8 mouse cellular contexts compared by ENCODE assay signal in genomic region chr4:84637641-84638040, GRCm38 (mm10). TPM values are rescaled to one million over a fixed set of nuclear protein-coding genes. Genes with fewer than 3 reads are reported as not detected.
DNase-seq lines count a peak whose midpoint lies in the region; ATAC-seq and TF ChIP-seq lines count a peak whose summit lies in the region.

No protein-coding gene starts in this region.

- H3K9me3 ChIP-seq in heart, embryonic 11.5 days (replicated peaks; ENCODE audit: control insufficient read depth, low read length), result no peaks in the 10 kb centered on the region
- no peaks in the 10 kb centered on the region for H3K9me3 ChIP-seq in kidney, postnatal 0 days (replicated peaks; ENCODE audit: low read length)
- H3K9me3 ChIP-seq in midbrain, embryonic 10.5 days (replicated peaks), result no peaks in the 10 kb centered on the region

- H3K4me3 ChIP-seq in heart, embryonic 11.5 days (ENCODE audit: low read depth, low read length), result peak overlapping the region; percentile 11
- H3K4me3 ChIP-seq in kidney, postnatal 0 days (replicated peaks; ENCODE audit: low read depth, low read length), result no peak overlapping the region; the same call in 1 of the 2 replicates
- H3K4me3 ChIP-seq in midbrain, embryonic 10.5 days, result peak overlapping the region; percentile 41

- H3K9ac ChIP-seq in heart, embryonic 11.5 days (ENCODE audit: low read depth, low read length), result peak overlapping the region; percentile 4; the same call in 1 of the 2 replicates
- H3K9ac ChIP-seq in kidney, postnatal 0 days (ENCODE audit: low read depth, low read length), result no peak overlapping the region

- H3K4me2 ChIP-seq in heart, embryonic 11.5 days, result peak overlapping the region; percentile 60
- peak overlapping the region; percentile 40 for H3K4me2 ChIP-seq in kidney, postnatal 0 days (ENCODE audit: low read length)

- no peak; the same call in 1 of the 2 replicates for TF ChIP-seq CTCF in kidney, postnatal 0 days (IDR thresholded peaks at IDR 0.05; ENCODE audit: low read depth)

- peak overlapping the region; percentile 54 for H3K27ac ChIP-seq in heart, embryonic 11.5 days (ENCODE audit: low read depth, low read length)
- H3K27ac ChIP-seq in kidney, postnatal 0 days, result peak overlapping the region; percentile 61
- H3K27ac ChIP-seq in midbrain, embryonic 10.5 days (replicated peaks), result peak overlapping the region; percentile 64

- peaks cover 5% of the 10 kb centered on the region for H3K4me1 ChIP-seq in heart, embryonic 11.5 days (ENCODE audit: control insufficient read depth, insufficient read depth, low read length)
- peaks cover 7% of the 10 kb centered on the region for H3K4me1 ChIP-seq in kidney, postnatal 0 days (replicated peaks; ENCODE audit: insufficient read depth, low read length)
- peaks cover 52% of the 10 kb centered on the region for H3K4me1 ChIP-seq in midbrain, embryonic 10.5 days

- no peak for DNase-seq in heart, adult 8-10 months (ENCODE audit: low spot score)
- peak; percentile 13 for DNase-seq in gastrocnemius, postnatal 25 days
- peak; percentile 88 for DNase-seq in kidney, postnatal 0 days (ENCODE audit: low spot score)
- DNase-seq in midbrain, embryonic 10.5 days (ENCODE audit: low spot score), result peak; percentile 80
- DNase-seq in right cerebral cortex, adult 18-20 months, result no peak
- DNase-seq in thymus, postnatal 25 days, result no peak

- ATAC-seq in heart, embryonic 11.5 days (replicated peaks; ENCODE audit: insufficient number of reproducible peaks, low FRiP score, low TSS enrichment), result 0 out of 2 replicates have a peak, but pooled peaks have one; percentile 35
- peak; percentile 91 for ATAC-seq in kidney, postnatal 0 days (replicated peaks; ENCODE audit: low FRiP score, low read depth)
- ATAC-seq in megakaryocyte, adult 5-6 weeks (ENCODE audit: poor library complexity, severe bottlenecking), result no peak

- no peaks in the 10 kb centered on the region for H3K36me3 ChIP-seq in heart, embryonic 11.5 days (ENCODE audit: control insufficient read depth, insufficient read depth, low read length)
- no peaks in the 10 kb centered on the region for H3K36me3 ChIP-seq in kidney, postnatal 0 days (ENCODE audit: insufficient read depth, low read length)
- no peaks in the 10 kb centered on the region for H3K36me3 ChIP-seq in midbrain, embryonic 10.5 days

- under 1% methylated on average over 10 of the region's 10 CpGs for WGBS in heart, embryonic 11.5 days (ENCODE audit: insufficient replicate concordance)
- 4% methylated on average over 10 of the region's 10 CpGs for WGBS in kidney, postnatal 0 days
- under 1% methylated on average over 10 of the region's 10 CpGs for WGBS in midbrain, embryonic 10.5 days

- H3K27me3 ChIP-seq in heart, embryonic 11.5 days (ENCODE audit: control insufficient read depth, insufficient read depth, low read length), result no peaks in the 10 kb centered on the region
- H3K27me3 ChIP-seq in kidney, postnatal 0 days (ENCODE audit: insufficient read depth, low read length), result no peaks in the 10 kb centered on the region
- peaks cover 83% of the 10 kb centered on the region for H3K27me3 ChIP-seq in midbrain, embryonic 10.5 days (ENCODE audit: low read depth, poor library complexity, severe bottlenecking)

RNA-seq across cellular contexts. Expression of gene Bnc2, which starts 37.4 kb away (rescaled TPM):
- polyA plus RNA-seq in heart, embryonic 11.5 days (2014; fragmentation: Nextera tagmentation; extraction: Ambion mirVana), result 1.7 and 2.9 TPM in 2 replicates
- total RNA-seq in heart, adult 8-10 months (2022), result 1 to 10 TPM; 5.2 to 6.7 (median 5.5) TPM
- total RNA-seq in gastrocnemius, postnatal 25 days (2021), result 1 to 10 TPM; 4.5 to 6.3 TPM
- 4.4 and 4.8 TPM in 2 replicates for polyA plus RNA-seq in kidney, postnatal 0 days (2015; fragmentation: Nextera tagmentation; extraction: Ambion mirVana)
- polyA plus RNA-seq in midbrain, embryonic 10.5 days (2016; fragmentation: Nextera tagmentation; extraction: Ambion mirVana), result 4.3 and 7.0 TPM in 2 replicates
- not detected in 2 replicates for total RNA-seq in megakaryocyte, adult 5-6 weeks (2015)
- not detected in 2 replicates for total RNA-seq in megakaryocyte, adult 5-6 weeks (2017)

Comparison
In these comparisons a context has a peak if more than half of its experiments do, and no peak if none do; other contexts are left out.
1. DNase-seq: peak in gastrocnemius, postnatal 25 days (single experiment), kidney, postnatal 0 days (single experiment) and midbrain, embryonic 10.5 days (single experiment); none in heart, adult 8-10 months (single experiment), right cerebral cortex, adult 18-20 months (single experiment) and thymus, postnatal 25 days (single experiment).
2. RNA of gene Bnc2, which starts 37.4 kb away (total RNA-seq): 4.5 to 6.3 TPM in gastrocnemius, postnatal 25 days and 5.2 to 6.7 TPM in heart, adult 8-10 months; not detected in megakaryocyte, adult 5-6 weeks; every median in the first group is over 4 times any median in the second.
3. Peak in every context shown above with its lines, with median percentiles within 50 percentile points of each other: H3K27ac ChIP-seq.